Mouse (Mus musculus) kidney, postnatal 0 days (tissue): Measurements from ENCODE around the gene Foxa2. TPM values are rescaled to one million over a fixed set of nuclear protein-coding genes. Genes with fewer than 3 reads are reported as not detected.

Experiments used
- ATAC-seq: fragments of 200-750 bp; cut with Nextera tagmentation; replicated peaks from 2 replicates; pipeline ENCODE4 v1.8.0; 2017; ENCODE audit warnings: low read depth, moderate number of reproducible peaks, moderate TSS enrichment, moderate library complexity; ENCODE audit not compliant: low FRiP score
- DNase-seq: peaks from one replicate; pipeline ENCODE4 v3.0.0-alpha.2; 2016; ENCODE audit warnings: low spot score
- H3K27ac ChIP-seq: fragments of 300-500 bp; sonication (generic); 2 replicates; pipeline ENCODE4 v1.5.1; 2014; ENCODE audit warnings: mild to moderate bottlenecking
- H3K27me3 ChIP-seq: fragments of 300-500 bp; sonication (generic); 2 replicates; pipeline ENCODE4 v1.6.1; 2014; ENCODE audit warnings: low read length, mixed read lengths; ENCODE audit not compliant: insufficient read depth
- H3K36me3 ChIP-seq: fragments of 300-500 bp; sonication (generic); 2 replicates; pipeline ENCODE4 v1.6.1; 2014; ENCODE audit warnings: low read length, mixed read lengths; ENCODE audit not compliant: insufficient read depth
- H3K4me1 ChIP-seq: fragments of 300-500 bp; sonication (generic); replicated peaks from 2 replicates; pipeline ENCODE4 v1.6.1; 2014; ENCODE audit warnings: antibody characterized with exemption, low read length, mixed read lengths; ENCODE audit not compliant: insufficient read depth
- H3K4me2 ChIP-seq: fragments of 300-500 bp; sonication (generic); 2 replicates; pipeline ENCODE4 v1.6.1; 2014; ENCODE audit warnings: mild to moderate bottlenecking, low read length, moderate library complexity, mixed read lengths
- H3K4me3 ChIP-seq: fragments of 300-500 bp; sonication (generic); replicated peaks from 2 replicates; pipeline ENCODE4 v1.5.1; 2014; ENCODE audit warnings: low read depth, low read length
- H3K9ac ChIP-seq: fragments of 300-500 bp; sonication (generic); 2 replicates; pipeline ENCODE4 v1.6.1; 2014; ENCODE audit warnings: low read depth, low read length
- H3K9me3 ChIP-seq: fragments of 300-500 bp; sonication (generic); replicated peaks from 2 replicates; pipeline ENCODE4 v1.6.1; 2016; ENCODE audit warnings: low read length, inconsistent platforms, mixed read lengths
- CTCF ChIP-seq: IDR thresholded peaks from 2 replicates; pipeline ENCODE4 v1.5.1; 2016; ENCODE audit warnings: antibody characterized with exemption, low read depth, mild to moderate bottlenecking, moderate library complexity
- WGBS: fragments of 180-500 bp; shearing (Covaris S2); extraction: QIAGEN DNeasy Blood & Tissue Kit; methylation state at CpG from one replicate; pipeline ENCODE4 v1.1.7; 2014; 5-methylcytosine and 5-hydroxymethylcytosine counted together
- polyA plus RNA-seq: library from polyadenylated mRNA; unstranded; fragments of >200 nt; fragmentation: Nextera tagmentation; extraction: Ambion mirVana; gene quantifications from 2 replicates; pipeline ENCODE4 v1.2.1, GENCODE M21; 2015

Foxa2 gene
- polyA plus RNA-seq, 1 experiment from 2014 or later, result not detected

DNA sequence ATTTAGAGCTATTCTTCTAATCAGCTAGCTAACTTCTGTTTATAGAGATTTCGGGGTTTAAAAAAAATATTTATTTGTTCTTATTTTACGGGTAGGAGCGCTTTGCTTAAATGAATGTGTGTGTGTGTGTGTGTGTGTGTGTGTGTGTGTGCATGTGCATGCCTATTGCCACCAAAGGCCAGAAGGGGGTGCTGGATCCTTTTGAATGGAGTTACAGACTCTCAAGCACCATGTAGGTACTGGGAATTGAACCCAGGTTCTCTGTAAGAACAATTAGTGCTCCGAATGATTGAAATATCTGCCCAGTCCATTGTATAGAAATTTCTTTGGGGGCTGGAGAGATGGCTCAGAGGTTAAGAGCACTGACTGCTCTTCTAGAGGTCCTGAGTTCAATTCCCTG lies 37.7 kb downstream of the Foxa2 start:
- DNase-seq (no peak), ATAC-seq (no peak)
- no peak for TF ChIP-seq CTCF
- H3K9me3 ChIP-seq, result no peaks in the 10 kb centered on the region
- H3K4me3 ChIP-seq, result no peak overlapping the region
- H3K9ac ChIP-seq, result no peak overlapping the region
- no peaks in the 10 kb centered on the region for H3K27me3 ChIP-seq
- no peaks in the 10 kb centered on the region for H3K4me1 ChIP-seq
- H3K36me3 ChIP-seq, result no peaks in the 10 kb centered on the region
- H3K27ac ChIP-seq, result no peak overlapping the region
- no peak overlapping the region for H3K4me2 ChIP-seq
- WGBS, result 91% methylated on average over 4 of the region's 4 CpGs

DNA sequence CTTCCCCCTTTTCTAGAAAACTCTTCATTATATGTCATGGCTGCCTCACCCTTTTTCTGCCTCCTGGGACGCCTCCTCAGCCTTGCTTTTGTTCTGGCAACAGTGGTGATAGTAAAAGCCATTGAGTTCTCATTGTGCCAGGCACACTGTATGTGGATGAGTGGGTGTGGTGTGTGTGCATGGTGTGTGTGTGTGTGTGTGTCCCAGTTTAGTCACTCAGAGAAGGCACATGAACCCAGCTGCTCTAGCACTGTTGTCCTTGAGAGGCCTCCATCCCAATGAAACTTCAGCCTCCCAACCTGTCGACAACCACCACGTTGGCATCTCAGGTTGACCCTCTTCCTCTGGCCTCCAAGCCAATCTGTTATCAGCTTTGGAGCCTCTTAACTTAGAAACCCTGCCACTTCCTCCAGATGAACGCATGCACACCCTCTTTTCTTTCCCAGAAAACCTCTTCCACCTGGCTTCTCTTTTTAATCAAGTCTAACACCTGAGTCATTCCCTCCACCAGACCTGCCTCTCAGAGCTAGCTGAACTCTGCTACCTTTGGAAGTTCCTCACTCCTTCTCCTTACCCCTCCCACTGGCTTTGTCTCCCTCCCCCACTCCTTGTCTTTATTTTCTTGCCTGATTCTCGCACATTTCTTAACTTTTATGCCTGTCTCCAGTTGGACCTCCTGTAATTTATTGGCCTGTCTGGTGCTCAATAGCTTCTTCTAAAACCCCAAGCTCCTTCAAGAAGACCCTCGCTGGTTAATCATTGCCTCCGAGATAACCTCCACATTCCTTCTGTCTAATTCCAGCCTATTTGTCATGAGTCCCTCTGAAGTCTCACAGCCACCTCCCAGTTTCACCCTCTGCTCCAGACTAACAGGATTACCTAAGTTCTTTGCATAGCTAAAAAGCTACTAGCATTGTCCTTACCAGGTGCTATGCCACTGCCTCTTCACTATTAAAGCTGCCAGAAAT lies 41.9 kb downstream of the Foxa2 start:
- 54% methylated on average over 7 of the region's 7 CpGs for WGBS
- Histone ChIP-seq H3K27ac (no peak overlapping the region), H3K4me3 (no peak overlapping the region), H3K4me2 (no peak overlapping the region), H3K4me1 (no peaks in the 10 kb centered on the region), H3K36me3 (no peaks in the 10 kb centered on the region), H3K27me3 (no peaks in the 10 kb centered on the region), H3K9ac (no peak overlapping the region), H3K9me3 (no peaks in the 10 kb centered on the region)
- no peak for TF ChIP-seq CTCF
- ATAC-seq (no peak), DNase-seq (no peak)

DNA sequence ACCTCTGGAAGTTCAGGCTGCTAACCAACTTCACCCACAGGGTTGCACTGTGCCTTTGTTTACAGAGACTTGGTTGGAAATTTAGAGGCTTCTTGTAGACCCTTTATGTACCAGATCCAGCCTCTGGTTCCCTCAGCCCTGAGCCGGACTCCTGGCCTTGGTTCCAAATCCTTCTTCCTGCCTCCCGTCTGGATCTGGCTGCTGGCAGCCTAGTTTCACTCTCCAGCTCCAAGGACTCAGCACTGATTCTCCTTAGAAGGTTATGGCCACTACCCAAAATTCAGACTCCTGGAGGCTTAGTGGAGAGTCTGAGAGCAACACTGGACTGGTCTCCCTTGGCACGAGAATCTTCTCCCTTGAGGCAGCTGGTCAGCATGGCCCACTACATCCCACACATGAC lies 43.3 kb downstream of the Foxa2 start:
- 83% methylated on average over 3 of the region's 3 CpGs for WGBS
- Histone ChIP-seq H3K27me3 (no peaks in the 10 kb centered on the region), H3K36me3 (no peaks in the 10 kb centered on the region), H3K9me3 (no peaks in the 10 kb centered on the region), H3K4me2 (no peak overlapping the region), H3K4me1 (no peaks in the 10 kb centered on the region), H3K27ac (no peak overlapping the region), H3K4me3 (no peak overlapping the region), H3K9ac (no peak overlapping the region)
- TF ChIP-seq CTCF, result no peak
- no peak for DNase-seq
- ATAC-seq, result no peak

DNA sequence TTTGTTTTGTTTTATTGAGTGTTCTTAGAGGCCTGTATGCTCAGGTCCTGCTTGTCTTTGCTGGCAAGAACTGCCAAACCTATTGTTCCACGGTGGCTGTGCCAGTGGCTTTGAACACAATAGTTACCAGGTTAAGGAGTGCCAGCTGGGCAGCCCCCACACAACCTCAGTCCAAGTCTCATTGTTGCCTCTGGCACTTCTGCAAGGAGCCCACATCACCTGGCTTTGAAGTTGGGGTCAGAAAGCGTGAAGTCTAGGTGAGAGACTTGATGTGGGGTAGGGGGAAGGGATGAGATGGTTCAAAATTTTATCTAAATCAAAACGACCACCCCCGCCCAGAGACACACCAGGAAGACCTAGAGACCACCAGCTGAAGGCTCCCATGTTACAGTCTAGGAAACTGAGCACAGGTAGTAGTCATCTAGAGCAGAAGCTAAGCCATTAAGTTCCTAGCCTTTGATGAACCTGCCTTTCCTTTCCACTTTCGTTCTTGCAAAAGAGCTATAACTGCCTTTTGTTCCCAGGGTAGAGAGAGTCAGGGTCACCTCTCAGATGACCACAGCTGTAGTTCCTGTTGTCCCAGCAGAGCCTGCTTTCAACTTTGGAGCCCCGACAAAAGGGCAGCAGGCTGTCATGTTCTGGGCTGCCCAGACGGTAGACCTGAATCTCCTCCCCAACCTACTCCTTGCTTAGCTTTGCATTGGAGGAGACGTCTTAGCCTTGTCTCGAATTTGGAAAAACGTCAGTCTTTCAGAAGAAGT lies 48.4 kb downstream of the Foxa2 start:
- Histone ChIP-seq H3K9me3 (no peaks in the 10 kb centered on the region), H3K4me3 (no peak overlapping the region), H3K27me3 (no peaks in the 10 kb centered on the region), H3K36me3 (no peaks in the 10 kb centered on the region), H3K4me1 (no peaks in the 10 kb centered on the region), H3K4me2 (no peak overlapping the region), H3K27ac (no peak overlapping the region), H3K9ac (no peak overlapping the region)
- no peak for ATAC-seq
- WGBS, result 67% methylated on average over 10 of the region's 10 CpGs
- DNase-seq, result no peak
- TF ChIP-seq CTCF, result no peak

DNA sequence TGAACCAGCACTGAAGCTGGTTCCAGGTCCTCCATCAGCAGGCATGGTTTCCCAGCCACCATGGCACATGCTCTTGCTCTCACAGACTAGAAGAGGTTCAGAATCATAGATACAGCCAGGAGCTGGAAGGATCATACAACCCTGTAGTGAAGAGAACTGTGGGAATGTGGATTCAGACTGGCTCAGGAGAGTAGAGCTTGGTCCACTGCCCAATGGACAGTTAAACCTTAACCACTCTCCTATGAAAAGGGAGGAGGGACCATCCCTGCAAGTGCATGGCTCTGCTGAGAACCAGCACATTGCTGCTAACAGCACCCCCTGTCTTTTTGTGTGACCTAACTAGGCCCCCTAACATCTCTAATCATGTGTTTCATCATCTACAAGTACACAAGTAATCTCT lies 50.0 kb downstream of the Foxa2 start:
- H3K4me1 ChIP-seq, result no peaks in the 10 kb centered on the region
- no peaks in the 10 kb centered on the region for H3K27me3 ChIP-seq
- ATAC-seq (no peak), DNase-seq (no peak)
- TF ChIP-seq CTCF, result no peak
- no peak overlapping the region for H3K27ac ChIP-seq
- no peak overlapping the region for H3K4me2 ChIP-seq
- H3K9ac ChIP-seq, result no peak overlapping the region
- no peaks in the 10 kb centered on the region for H3K9me3 ChIP-seq
- no peak overlapping the region for H3K4me3 ChIP-seq
- H3K36me3 ChIP-seq, result no peaks in the 10 kb centered on the region

DNA sequence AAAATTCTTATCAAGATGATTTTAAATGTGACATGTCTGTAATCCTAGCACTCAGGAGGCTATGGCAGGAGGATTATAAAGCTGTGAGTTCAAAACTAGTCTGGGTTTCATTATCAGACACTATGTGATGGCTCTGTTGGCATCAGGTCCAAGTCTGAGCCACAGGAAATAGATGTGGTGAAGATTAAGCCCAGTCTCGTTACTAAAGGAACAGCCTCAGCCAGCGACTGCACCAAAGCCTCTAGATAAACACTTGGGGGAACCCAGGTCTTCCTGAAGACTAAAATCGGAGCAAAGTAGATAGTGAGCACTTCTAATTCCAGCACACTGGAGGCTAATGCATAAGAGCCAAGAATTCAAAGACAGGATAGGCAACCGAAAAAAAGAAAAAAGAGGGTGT lies 52.9 kb downstream of the Foxa2 start:
- WGBS, result 77% methylated on average over 4 of the region's 4 CpGs
- H3K4me2 ChIP-seq, result no peak overlapping the region
- no peak overlapping the region for H3K9ac ChIP-seq
- no peak overlapping the region for H3K27ac ChIP-seq
- H3K4me1 ChIP-seq, result no peaks in the 10 kb centered on the region
- ATAC-seq (no peak), DNase-seq (no peak)
- no peak overlapping the region for H3K4me3 ChIP-seq
- no peaks in the 10 kb centered on the region for H3K36me3 ChIP-seq
- TF ChIP-seq CTCF, result no peak
- no peaks in the 10 kb centered on the region for H3K9me3 ChIP-seq
- no peaks in the 10 kb centered on the region for H3K27me3 ChIP-seq
